Mouse (Mus musculus) liver, embryonic 12.5 days (tissue): ENCODE data around the gene Rdh16f2. TPM values are rescaled to one million over a fixed set of nuclear protein-coding genes. Genes with fewer than 3 reads are reported as not detected.

Experiments
- ATAC-seq: fragments of 200-750 bp; cut with Nextera tagmentation; 2 replicates; pipeline ENCODE4 v1.8.0; 2017; ENCODE audit warnings: moderate number of reproducible peaks, mild to moderate bottlenecking, moderate library complexity
- H3K27ac ChIP-seq: fragments of 300-500 bp; sonication (generic); 2 replicates; pipeline ENCODE4 v1.5.1; 2016; ENCODE audit warnings: mild to moderate bottlenecking
- H3K27me3 ChIP-seq: fragments of 300-500 bp; sonication (generic); replicated peaks from 2 replicates; pipeline ENCODE4 v1.6.1; 2016; ENCODE audit warnings: mild to moderate bottlenecking, moderate library complexity
- H3K36me3 ChIP-seq: fragments of 300-500 bp; sonication (generic); 2 replicates; pipeline ENCODE4 v1.6.1; 2016; ENCODE audit warnings: mild to moderate bottlenecking, moderate library complexity
- H3K4me1 ChIP-seq: fragments of 300-500 bp; sonication (generic); 2 replicates; pipeline ENCODE4 v1.6.1; 2016
- H3K4me2 ChIP-seq: fragments of 300-500 bp; sonication (generic); 2 replicates; pipeline ENCODE4 v1.6.1; 2016; ENCODE audit warnings: mild to moderate bottlenecking, moderate library complexity
- H3K4me3 ChIP-seq: fragments of 300-500 bp; sonication (generic); 2 replicates; pipeline ENCODE4 v1.5.1; 2016; ENCODE audit warnings: mild to moderate bottlenecking, moderate library complexity
- H3K9ac ChIP-seq: fragments of 300-500 bp; sonication (generic); 2 replicates; pipeline ENCODE4 v1.6.1; 2016; ENCODE audit warnings: mild to moderate bottlenecking, moderate library complexity
- H3K9me3 ChIP-seq: fragments of 300-500 bp; sonication (generic); replicated peaks from 2 replicates; pipeline ENCODE4 v1.6.1; 2016; ENCODE audit warnings: mild to moderate bottlenecking, moderate library complexity
- WGBS: fragments of 180-500 bp; shearing (Covaris S2); methylation state at CpG from one replicate; pipeline ENCODE4 v1.1.7; 2016; ENCODE audit not compliant: insufficient replicate concordance; 5-methylcytosine and 5-hydroxymethylcytosine counted together
- polyA plus RNA-seq: library from polyadenylated mRNA; unstranded; fragments of >200 nt; fragmentation: Nextera tagmentation; extraction: Ambion mirVana; gene quantifications from 2 replicates; pipeline ENCODE4 v1.2.1, GENCODE M21; 2016

Rdh16f2 gene
- polyA plus RNA-seq, 1 experiment from 2014 or later: not detected

GRCm38 (mm10) chr10:127922241-127922640 is 56.0 kb downstream of the Rdh16f2 start:
- 70% methylated on average over 1 of the region's 1 CpGs for WGBS
- no peaks in the 10 kb centered on the region for H3K36me3 ChIP-seq
- no peak for ATAC-seq
- H3K4me1 ChIP-seq: no peaks in the 10 kb centered on the region
- H3K9ac ChIP-seq: no peak overlapping the region
- no peak overlapping the region for H3K4me3 ChIP-seq
- no peaks in the 10 kb centered on the region for H3K27me3 ChIP-seq
- no peaks in the 10 kb centered on the region for H3K9me3 ChIP-seq
- no peak overlapping the region for H3K27ac ChIP-seq
- no peak overlapping the region for H3K4me2 ChIP-seq

GRCm38 (mm10) chr10:127923024-127923423 is 56.8 kb downstream of the Rdh16f2 start:
- no peak for ATAC-seq
- whole genome bisulfite sequencing: 66% methylated on average over 8 of the region's 8 CpGs
- H3K4me2 ChIP-seq: no peak overlapping the region
- H3K27ac ChIP-seq: no peak overlapping the region
- no peaks in the 10 kb centered on the region for H3K27me3 ChIP-seq
- no peaks in the 10 kb centered on the region for H3K36me3 ChIP-seq
- no peak overlapping the region for H3K4me3 ChIP-seq
- H3K9me3 ChIP-seq: no peaks in the 10 kb centered on the region
- H3K4me1 ChIP-seq: no peaks in the 10 kb centered on the region
- no peak overlapping the region for H3K9ac ChIP-seq

- 60% methylated on average over 7 of the region's 7 CpGs for WGBS
- no peak overlapping the region for H3K9ac ChIP-seq
- no peaks in the 10 kb centered on the region for H3K36me3 ChIP-seq
- no peaks in the 10 kb centered on the region for H3K4me1 ChIP-seq
- ATAC-seq: no peak
- H3K4me2 ChIP-seq: no peak overlapping the region
- H3K27me3 ChIP-seq: no peaks in the 10 kb centered on the region
- H3K9me3 ChIP-seq: no peaks in the 10 kb centered on the region
- H3K4me3 ChIP-seq: no peak overlapping the region
- H3K27ac ChIP-seq: no peak overlapping the region
Observed at GRCm38 (mm10) chr10:127924597-127925378, 58.5 kb downstream of the Rdh16f2 start.

Other genes starting within 250 kb of the Rdh16f2 start
- 22.8 and 26.5 TPM in 2 replicates for gene Lrp1, start 245.3 kb upstream of the Rdh16f2 start, polyA plus RNA-seq
- 19.2 and 19.4 TPM in 2 replicates for gene Stat6, start 223.5 kb upstream of the Rdh16f2 start, polyA plus RNA-seq
- 7.0 and 8.0 TPM in 2 replicates for gene Nemp1, start 199.6 kb upstream of the Rdh16f2 start, polyA plus RNA-seq
- gene Nab2, start 197.9 kb upstream of the Rdh16f2 start, polyA plus RNA-seq: 2.6 and 3.4 TPM in 2 replicates
- 0.06 and 0.13 TPM in 2 replicates for gene Myo1a, start 161.3 kb upstream of the Rdh16f2 start, polyA plus RNA-seq
- gene Tac2, start 142.0 kb upstream of the Rdh16f2 start, polyA plus RNA-seq: 8.6 and 14.1 TPM in 2 replicates
- gene Zbtb39, start 126.9 kb upstream of the Rdh16f2 start, polyA plus RNA-seq: 1.3 and 1.4 TPM in 2 replicates
- gene Gpr182, start 114.7 kb upstream of the Rdh16f2 start, polyA plus RNA-seq: 10.3 and 11.2 TPM in 2 replicates
- 0.22 and 0.30 TPM in 2 replicates for gene Rdh1, start 106.8 kb upstream of the Rdh16f2 start, polyA plus RNA-seq
- 0.11 and 0.18 TPM in 2 replicates for gene Rdh16f1, start 106.7 kb upstream of the Rdh16f2 start, polyA plus RNA-seq
- not detected in 2 replicates for gene Rdh9, start 90.1 kb upstream of the Rdh16f2 start, polyA plus RNA-seq
- gene Rdh16, start 65.3 kb upstream of the Rdh16f2 start, polyA plus RNA-seq: not detected in 2 replicates
- not detected in 2 replicates for gene Rdh19, start 16.5 kb upstream of the Rdh16f2 start, polyA plus RNA-seq
- 0.07 TPM in 1 of 2 replicates, not detected in the other for gene Rdh7, start 22.3 kb downstream of the Rdh16f2 start, polyA plus RNA-seq
- not detected in 2 replicates for gene Sdr9c7, start 32.0 kb downstream of the Rdh16f2 start, polyA plus RNA-seq
- gene Hsd17b6, start 141.1 kb downstream of the Rdh16f2 start, polyA plus RNA-seq: 0.17 TPM in 1 of 2 replicates, not detected in the other
- gene Prim1, start 148.7 kb downstream of the Rdh16f2 start, polyA plus RNA-seq: 88.9 and 93.3 TPM in 2 replicates
- gene Naca, start 169.1 kb downstream of the Rdh16f2 start, polyA plus RNA-seq: 666 and 682 TPM in 2 replicates
- 406 and 407 TPM in 2 replicates for gene Ptges3, start 192.5 kb downstream of the Rdh16f2 start, polyA plus RNA-seq
- gene Atp5b, start 216.8 kb downstream of the Rdh16f2 start, polyA plus RNA-seq: 2,130 and 2,180 TPM in 2 replicates
- gene Baz2a, start 225.1 kb downstream of the Rdh16f2 start, polyA plus RNA-seq: 8.0 and 8.6 TPM in 2 replicates